Mouse (Mus musculus) G1E (cell line): ENCODE data around the gene Sc5d.

ENCODE experiments used
- CTCF ChIP-seq: IDR thresholded peaks from 2 replicates; pipeline ENCODE4 v1.5.1; 2012; ENCODE audit warnings: low read depth, low read length, inconsistent platforms, mixed read lengths
- GATA1 ChIP-seq: IDR thresholded peaks from 2 replicates; pipeline ENCODE4 v1.6.1; 2012; ENCODE audit warnings: borderline replicate concordance, low read length, inconsistent platforms, mixed read lengths
- GATA2 ChIP-seq: IDR thresholded peaks from 2 replicates; pipeline ENCODE4 v1.6.1; 2012; ENCODE audit warnings: low read depth, low read length, inconsistent platforms, borderline replicate concordance
- POLR2AphosphoS5 ChIP-seq: IDR thresholded peaks from 2 replicates; pipeline ENCODE4 v1.6.1; 2012; ENCODE audit warnings: low read depth, low read length, inconsistent platforms; ENCODE audit not compliant: insufficient replicate concordance
- TAL1 ChIP-seq: conservative IDR thresholded peaks from 2 replicates; pipeline ENCODE4 v1.6.1; 2012; ENCODE audit warnings: low read depth, low read length, inconsistent platforms, mixed read lengths

- TF ChIP-seq GATA1 (no peak), CTCF (no peak), POLR2AphosphoS5 (no peak), TAL1 (no peak), GATA2 (no peak)
Measured at GRCm38 (mm10) chr9:42293051-42293450, 29.0 kb upstream of the Sc5d start.
